Mouse (Mus musculus) liver, adult 2 months (tissue): ENCODE measurements at regions not wholly inside any gene's neighbourhood (a gene's known extent, or its start where the extent isn't known, plus 50 kb on each side); places are given as distances from the start of the nearest gene placed in this dataset.

Experiments
- DNase-seq: peaks from one replicate; pipeline ENCODE4 v3.0.0-alpha.2; 2011; ENCODE audit warnings: low read depth, low spot score; ENCODE audit errors: extremely low read depth
- H3K27ac ChIP-seq: fragments of 200-500 bp; replicated peaks from 2 replicates; pipeline ENCODE4 v1.5.1; 2012; ENCODE audit warnings: low read depth, mild to moderate bottlenecking, control low read depth, inconsistent platforms, low read length; ENCODE audit not compliant: insufficient read depth
- H3K27me3 ChIP-seq: fragments of 200-500 bp; 2 replicates; pipeline ENCODE4 v1.6.1; 2012; ENCODE audit warnings: mild to moderate bottlenecking, moderate library complexity, low read length, inconsistent platforms; ENCODE audit not compliant: control insufficient read depth, insufficient read depth
- H3K36me3 ChIP-seq: fragments of 200-500 bp; 2 replicates; pipeline ENCODE4 v1.6.1; 2012; ENCODE audit warnings: low read length, inconsistent platforms; ENCODE audit not compliant: control insufficient read depth, insufficient read depth
- H3K4me1 ChIP-seq: fragments of 200-500 bp; 2 replicates; pipeline ENCODE4 v1.6.1; 2011; ENCODE audit warnings: low read length; ENCODE audit not compliant: control insufficient read depth, insufficient read depth
- H3K4me3 ChIP-seq: fragments of 200-500 bp; 2 replicates; pipeline ENCODE4 v1.5.1; 2011; ENCODE audit warnings: low read depth, mild to moderate bottlenecking, control low read depth, low read length, moderate library complexity; ENCODE audit not compliant: insufficient read depth
- H3K79me2 ChIP-seq: fragments of 200-500 bp; 2 replicates; pipeline ENCODE4 v1.6.1; 2012; ENCODE audit warnings: inconsistent platforms, mild to moderate bottlenecking, low read length, moderate library complexity; ENCODE audit not compliant: control insufficient read depth, insufficient read depth
- H3K9ac ChIP-seq: fragments of 200-500 bp; 2 replicates; pipeline ENCODE4 v1.6.1; 2012; ENCODE audit warnings: low read depth, mild to moderate bottlenecking, control low read depth, inconsistent platforms, low read length
- CTCF ChIP-seq: fragments of 200-500 bp; IDR thresholded peaks from 2 replicates; pipeline ENCODE4 v1.5.1; 2011; ENCODE audit warnings: low read depth, low read length, control low read depth
- POLR2A ChIP-seq: fragments of 200-500 bp; IDR thresholded peaks from 2 replicates; pipeline ENCODE4 v1.6.1; 2011; ENCODE audit warnings: low read length, control low read depth; ENCODE audit not compliant: insufficient read depth; ENCODE audit errors: extremely low read depth
- WGBS: fragments of 180-500 bp; shearing (Covaris S2); methylation state at CpG from one replicate; pipeline ENCODE4 v1.1.7; 2018; 5-methylcytosine and 5-hydroxymethylcytosine counted together

DNA sequence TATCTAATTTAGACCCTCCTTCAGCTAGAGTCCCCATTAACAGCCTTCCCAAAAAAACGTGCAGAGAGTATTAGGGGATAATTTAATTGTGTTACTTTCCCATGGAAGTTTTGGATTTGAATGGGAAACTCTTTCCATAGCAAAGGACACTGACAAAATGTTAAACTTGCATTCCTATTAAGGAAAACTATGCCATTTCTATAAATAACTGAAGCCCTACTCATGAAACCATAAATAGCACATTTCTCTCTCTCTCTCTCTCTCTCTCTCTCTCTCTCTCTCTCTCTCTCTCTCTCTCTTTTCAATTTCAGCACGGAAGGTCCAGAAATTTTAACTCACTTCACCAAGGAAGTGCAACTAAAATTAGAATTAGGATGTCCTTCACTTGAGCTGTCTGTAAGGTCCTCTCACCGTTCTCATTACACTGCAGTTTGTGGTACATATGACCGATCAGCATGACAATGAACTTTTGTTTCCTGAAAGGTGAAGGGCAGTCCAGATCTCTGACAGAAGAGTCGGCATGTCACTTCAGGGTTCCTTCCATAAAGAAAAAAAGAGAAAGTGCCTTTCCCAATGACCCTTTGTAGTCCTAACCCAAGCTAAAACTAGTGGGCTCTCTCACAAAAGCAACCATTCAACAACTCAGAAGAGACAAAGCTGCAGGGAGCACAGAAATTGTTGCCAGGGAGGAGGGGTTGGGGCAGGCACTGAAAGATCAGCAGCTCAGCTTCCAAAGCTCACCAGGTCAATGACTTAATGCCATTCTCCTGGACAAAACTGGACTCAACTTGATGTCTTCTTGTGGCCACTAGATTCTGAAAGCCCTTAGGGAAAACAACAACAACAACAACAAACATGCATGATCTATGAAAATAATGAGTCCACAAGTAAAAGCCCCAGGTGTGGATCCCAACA is 696.9 kb downstream of the Diaph3 start:
- H3K9ac ChIP-seq = no peak overlapping the region
- H3K36me3 ChIP-seq = no peaks in the 10 kb centered on the region
- TF ChIP-seq CTCF (no peak), POLR2A (no peak)
- no peak overlapping the region for H3K4me3 ChIP-seq
- H3K4me1 ChIP-seq = peaks cover 1% of the 10 kb centered on the region; the same call in 1 of the 2 replicates
- 58% methylated on average over 5 of the region's 5 CpGs for WGBS
- no peaks in the 10 kb centered on the region for H3K79me2 ChIP-seq
- H3K27ac ChIP-seq = no peak overlapping the region
- no peaks in the 10 kb centered on the region for H3K27me3 ChIP-seq
- peak; percentile 67 for DNase-seq

DNA sequence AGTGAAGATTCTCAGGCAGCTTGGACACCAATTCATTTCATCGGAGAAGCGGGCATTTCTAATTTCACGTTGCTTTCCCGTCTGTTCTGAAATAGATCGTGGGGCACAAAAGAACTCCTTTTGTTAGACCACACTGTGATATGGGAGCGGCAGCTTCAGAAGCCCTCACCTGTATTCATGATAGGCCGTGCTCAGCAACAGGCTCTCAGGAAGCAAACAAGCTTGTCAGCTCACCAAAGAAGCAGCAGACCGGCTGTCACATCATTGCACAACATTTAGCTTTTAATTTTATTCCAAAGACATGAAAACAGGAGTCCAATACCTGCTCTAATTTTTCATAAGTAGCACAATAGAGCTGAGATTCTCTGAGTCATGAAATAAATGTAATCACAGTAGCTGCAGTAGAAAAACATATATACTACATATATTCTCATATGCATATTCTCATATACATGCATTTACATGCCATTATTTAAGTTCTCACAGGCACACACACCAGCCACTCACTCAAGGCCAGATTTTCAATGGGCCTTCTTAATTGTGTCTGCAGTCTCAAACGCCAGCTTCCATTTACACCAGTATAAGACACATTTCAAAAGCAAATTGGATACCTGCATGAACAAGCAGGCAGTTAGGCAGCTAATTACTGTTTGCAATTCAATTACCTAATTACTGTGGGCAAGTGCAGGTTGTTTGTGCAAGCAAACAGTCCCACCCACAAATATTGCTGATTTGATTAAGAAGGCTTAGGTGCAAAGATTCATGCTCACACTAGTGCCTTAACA is 698.9 kb downstream of the Diaph3 start:
- DNase-seq = no peak
- H3K79me2 ChIP-seq = no peaks in the 10 kb centered on the region
- TF ChIP-seq CTCF (no peak), POLR2A (no peak)
- no peaks in the 10 kb centered on the region for H3K27me3 ChIP-seq
- no peak overlapping the region for H3K4me3 ChIP-seq
- H3K4me1 ChIP-seq = peaks cover 1% of the 10 kb centered on the region; the same call in 1 of the 2 replicates
- H3K27ac ChIP-seq = no peak overlapping the region
- no peak overlapping the region for H3K9ac ChIP-seq
- H3K36me3 ChIP-seq = no peaks in the 10 kb centered on the region
- WGBS = 88% methylated on average over 9 of the region's 9 CpGs

DNA sequence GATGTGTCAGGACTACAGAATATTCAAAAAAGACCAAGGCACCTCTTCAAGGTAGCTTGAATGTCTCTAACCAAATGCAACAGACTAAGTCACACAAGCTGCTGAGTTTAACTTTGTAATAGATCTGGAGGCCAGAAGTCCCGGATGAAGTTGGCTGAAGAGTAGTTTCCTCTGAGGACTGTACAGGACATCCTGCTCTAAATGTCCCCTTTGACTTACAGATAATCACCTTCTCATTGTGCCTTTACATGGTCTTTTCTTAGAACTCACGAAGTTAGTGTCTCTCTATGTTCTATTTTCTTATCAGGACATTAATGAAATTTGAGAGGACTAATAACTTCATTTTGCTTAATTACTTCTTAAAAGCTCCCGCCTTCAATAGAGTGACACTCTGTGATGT is 703.7 kb downstream of the Diaph3 start:
- TF ChIP-seq POLR2A = no peak
- no peak for TF ChIP-seq CTCF
- DNase-seq = no peak
- no peaks in the 10 kb centered on the region for H3K4me1 ChIP-seq
- 72% methylated on average over 3 of the region's 3 CpGs for WGBS
- no peaks in the 10 kb centered on the region for H3K36me3 ChIP-seq
- H3K79me2 ChIP-seq = no peaks in the 10 kb centered on the region
- no peaks in the 10 kb centered on the region for H3K27me3 ChIP-seq
- no peak overlapping the region for H3K27ac ChIP-seq
- no peak overlapping the region for H3K4me3 ChIP-seq
- no peak overlapping the region for H3K9ac ChIP-seq

DNA sequence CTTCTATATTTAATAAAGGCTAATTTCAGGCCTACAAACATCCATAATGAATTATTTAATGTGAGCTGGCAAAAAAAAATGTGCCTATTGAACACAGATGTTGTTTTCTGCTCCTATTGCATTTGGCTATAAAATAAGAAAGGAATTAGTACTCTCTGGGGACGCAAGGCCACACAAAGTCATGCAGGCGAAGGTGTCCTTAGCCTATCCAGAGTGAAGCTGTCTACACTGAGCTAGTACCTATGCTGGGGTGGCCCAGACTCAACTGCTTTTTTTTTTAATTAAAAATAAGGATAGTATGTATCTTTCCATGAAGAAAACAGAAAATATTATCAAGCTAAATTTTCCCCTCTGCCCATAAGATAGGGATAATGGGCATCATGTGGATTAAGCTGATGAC is 705.7 kb downstream of the Diaph3 start:
- no peaks in the 10 kb centered on the region for H3K4me1 ChIP-seq
- no peaks in the 10 kb centered on the region for H3K79me2 ChIP-seq
- H3K27ac ChIP-seq = no peak overlapping the region
- H3K27me3 ChIP-seq = no peaks in the 10 kb centered on the region
- H3K36me3 ChIP-seq = no peaks in the 10 kb centered on the region
- 88% methylated on average over 2 of the region's 2 CpGs for WGBS
- no peak overlapping the region for H3K9ac ChIP-seq
- DNase-seq = no peak
- no peak overlapping the region for H3K4me3 ChIP-seq
- TF ChIP-seq CTCF = no peak
- TF ChIP-seq POLR2A = no peak

DNA sequence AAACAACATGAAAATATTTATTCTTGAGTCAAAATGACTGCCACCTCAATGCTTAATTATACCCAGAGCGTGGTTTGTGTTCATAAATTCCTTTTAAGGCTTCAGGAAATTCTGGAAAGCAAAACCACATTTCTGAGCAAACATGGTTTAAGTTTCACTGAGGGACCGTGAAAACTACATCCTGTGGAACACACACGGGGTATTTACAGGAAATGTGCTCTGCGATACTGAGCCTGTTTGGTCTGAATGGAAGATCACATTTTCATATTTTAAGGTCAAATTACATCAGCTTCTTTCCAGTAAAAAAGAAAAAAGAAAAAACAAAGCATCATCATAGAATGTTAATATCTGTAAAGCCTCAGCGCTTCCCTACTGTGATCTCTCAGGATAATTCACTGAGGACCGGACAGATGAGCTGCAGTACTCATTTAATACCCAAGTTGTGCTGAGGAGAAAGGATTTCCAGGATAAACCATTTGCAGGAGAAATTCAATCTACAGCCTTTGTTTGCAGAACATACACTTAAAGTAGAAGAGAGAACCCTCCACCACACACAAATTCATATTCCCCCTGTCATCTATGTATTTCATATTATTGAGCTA is 709.7 kb downstream of the Diaph3 start:
- 68% methylated on average over 6 of the region's 6 CpGs for WGBS
- TF ChIP-seq POLR2A (no peak), CTCF (no peak)
- DNase-seq = no peak
- no peaks in the 10 kb centered on the region for H3K27me3 ChIP-seq
- no peak overlapping the region for H3K9ac ChIP-seq
- no peaks in the 10 kb centered on the region for H3K4me1 ChIP-seq
- H3K27ac ChIP-seq = no peak overlapping the region
- no peak overlapping the region for H3K4me3 ChIP-seq
- no peaks in the 10 kb centered on the region for H3K36me3 ChIP-seq
- no peaks in the 10 kb centered on the region for H3K79me2 ChIP-seq
